Mouse (Mus musculus) hindbrain, postnatal 0 days (tissue): ENCODE data around the gene Atp6v0a1. TPM values are rescaled to one million over a fixed set of nuclear protein-coding genes. Genes with fewer than 3 reads are reported as not detected.

ENCODE experiments used
- ATAC-seq: fragments of 200-750 bp; cut with Nextera tagmentation; 2 replicates; pipeline ENCODE4 v1.8.0; 2017; ENCODE audit warnings: mild to moderate bottlenecking, moderate TSS enrichment, moderate library complexity
- DNase-seq: peaks from one replicate; pipeline ENCODE4 v3.0.0-alpha.2; 2015; ENCODE audit warnings: low spot score
- H3K27ac ChIP-seq: fragments of 300-500 bp; sonication (generic); 2 replicates; pipeline ENCODE4 v1.5.1; 2014; ENCODE audit warnings: mild to moderate bottlenecking
- H3K27me3 ChIP-seq: fragments of 300-500 bp; sonication (generic); 2 replicates; pipeline ENCODE4 v1.6.1; 2014; ENCODE audit warnings: low read length, mixed read lengths; ENCODE audit not compliant: insufficient read depth
- H3K36me3 ChIP-seq: fragments of 300-500 bp; sonication (generic); 2 replicates; pipeline ENCODE4 v1.6.1; 2014; ENCODE audit warnings: low read length, mixed read lengths; ENCODE audit not compliant: insufficient read depth
- H3K4me1 ChIP-seq: fragments of 300-500 bp; sonication (generic); 2 replicates; pipeline ENCODE4 v1.6.1; 2014; ENCODE audit warnings: antibody characterized with exemption, low read length, mixed read lengths; ENCODE audit not compliant: insufficient read depth
- H3K4me2 ChIP-seq: fragments of 300-500 bp; sonication (generic); 2 replicates; pipeline ENCODE4 v1.6.1; 2014; ENCODE audit warnings: low read depth, mild to moderate bottlenecking, low read length, moderate library complexity, mixed read lengths
- H3K4me3 ChIP-seq: fragments of 300-500 bp; sonication (generic); 2 replicates; pipeline ENCODE4 v1.5.1; 2014; ENCODE audit warnings: low read length
- H3K9ac ChIP-seq: fragments of 300-500 bp; sonication (generic); replicated peaks from 2 replicates; pipeline ENCODE4 v1.6.1; 2014; ENCODE audit warnings: mild to moderate bottlenecking, low read length, moderate library complexity, mixed read lengths
- H3K9me3 ChIP-seq: fragments of 300-500 bp; sonication (generic); 2 replicates; pipeline ENCODE4 v1.6.1; 2016; ENCODE audit warnings: low read length, mixed read lengths
- CTCF ChIP-seq: IDR thresholded peaks from 2 replicates; pipeline ENCODE4 v1.5.1; 2016; ENCODE audit warnings: antibody characterized with exemption, control low read depth, low read depth
- WGBS: fragments of 180-500 bp; shearing (Covaris S2); extraction: QIAGEN DNeasy Blood & Tissue Kit; methylation state at CpG from one replicate; pipeline ENCODE4 v1.1.7; 2014; 5-methylcytosine and 5-hydroxymethylcytosine counted together
- polyA plus RNA-seq: library from polyadenylated mRNA; unstranded; fragments of >200 nt; fragmentation: Nextera tagmentation; extraction: Ambion mirVana; gene quantifications from 2 replicates; pipeline ENCODE4 v1.2.1, GENCODE M21; 2015
- total RNA-seq: library from RNA; depleted of rRNA; stranded (reverse); fragments of >200 nt; gene quantifications from 2 replicates; pipeline ENCODE4 v1.2.3, GENCODE M21; 2014

Gene Atp6v0a1
- total and polyA plus RNA-seq, 2 experiments from 2014 or later: 181 to 213 TPM

- Histone ChIP-seq H3K4me3 (peak overlapping the region; percentile 61), H3K4me2 (peak overlapping the region; percentile 63), H3K9ac (peak overlapping the region; percentile 85), H3K36me3 (peaks cover 13% of the 10 kb centered on the region), H3K27me3 (no peaks in the 10 kb centered on the region), H3K4me1 (peaks cover 20% of the 10 kb centered on the region), H3K9me3 (no peaks in the 10 kb centered on the region), H3K27ac (no peak overlapping the region)
- DNase-seq: no peak
- no peak for ATAC-seq
- TF ChIP-seq CTCF: no peak
- 66% methylated on average over 6 of the region's 6 CpGs for WGBS
Measured at GRCm38 (mm10) chr11:101011641-101012040, 2.4 kb downstream of the Atp6v0a1 start.

DNA sequence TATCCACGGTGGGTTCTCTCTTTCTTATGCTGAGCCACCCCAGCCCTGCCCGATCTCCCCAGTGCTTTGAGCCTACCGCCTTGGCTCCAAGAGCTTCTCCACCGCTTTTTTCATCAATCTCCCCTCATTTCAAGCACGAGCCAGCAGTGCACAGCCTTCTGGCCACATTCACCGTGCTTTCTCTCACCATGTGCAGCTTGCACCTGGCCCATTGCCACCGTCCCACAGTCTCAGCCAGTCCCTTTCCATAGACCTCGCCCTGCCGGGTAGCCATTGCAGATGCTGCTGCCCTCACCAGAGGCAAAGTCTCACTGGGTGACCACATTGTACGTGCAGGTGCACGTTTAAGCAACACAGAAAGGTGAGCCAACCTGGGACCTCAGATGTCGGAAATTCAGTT is 14.1 kb downstream of the Atp6v0a1 start:
- Histone ChIP-seq H3K9me3 (no peaks in the 10 kb centered on the region), H3K4me3 (no peak overlapping the region), H3K4me2 (no peak overlapping the region), H3K27ac (no peak overlapping the region), H3K9ac (no peak overlapping the region), H3K27me3 (no peaks in the 10 kb centered on the region), H3K4me1 (no peaks in the 10 kb centered on the region), H3K36me3 (peaks cover 74% of the 10 kb centered on the region)
- TF ChIP-seq CTCF: no peak; the same call in 1 of the 2 replicates
- peak; percentile 70; the same call in 1 of the 2 replicates for ATAC-seq
- peak; percentile 78 for DNase-seq
- 51% methylated on average over 12 of the region's 12 CpGs for WGBS

GRCm38 (mm10) chr11:101024001-101024400 is 14.7 kb downstream of the Atp6v0a1 start:
- no peaks in the 10 kb centered on the region for H3K9me3 ChIP-seq
- DNase-seq: no peak

GRCm38 (mm10) chr11:101027121-101027520 is 17.9 kb downstream of the Atp6v0a1 start:
- TF ChIP-seq CTCF: no peak
- Histone ChIP-seq H3K27ac (no peak overlapping the region), H3K4me2 (no peak overlapping the region), H3K9ac (no peak overlapping the region), H3K27me3 (no peaks in the 10 kb centered on the region), H3K4me3 (no peak overlapping the region), H3K36me3 (peaks cover 65% of the 10 kb centered on the region), H3K9me3 (no peaks in the 10 kb centered on the region), H3K4me1 (no peaks in the 10 kb centered on the region)
- WGBS: 95% methylated on average over 11 of the region's 11 CpGs
- no peak for DNase-seq
- ATAC-seq: no peak

More at GRCm38 (mm10) chr11:101024001-101024400, 14.7 kb downstream of the Atp6v0a1 start:
- no peak overlapping the region for H3K27ac ChIP-seq
- no peak for TF ChIP-seq CTCF
- no peaks in the 10 kb centered on the region for H3K27me3 ChIP-seq
- H3K9ac ChIP-seq: no peak overlapping the region
- 91% methylated on average over 4 of the region's 4 CpGs for WGBS
- H3K36me3 ChIP-seq: peaks cover 74% of the 10 kb centered on the region
- H3K4me1 ChIP-seq: no peaks in the 10 kb centered on the region
- ATAC-seq: no peak
- no peak overlapping the region for H3K4me3 ChIP-seq
- H3K4me2 ChIP-seq: no peak overlapping the region

- Histone ChIP-seq H3K27me3 (no peaks in the 10 kb centered on the region), H3K27ac (no peak overlapping the region), H3K9me3 (no peaks in the 10 kb centered on the region), H3K9ac (no peak overlapping the region), H3K36me3 (peaks cover 67% of the 10 kb centered on the region; the same call in 1 of the 2 replicates), H3K4me3 (no peak overlapping the region), H3K4me1 (no peaks in the 10 kb centered on the region), H3K4me2 (no peak overlapping the region)
- 74% methylated on average over 8 of the region's 8 CpGs for WGBS
- no peak for ATAC-seq
- no peak for TF ChIP-seq CTCF
- peak; percentile 26 for DNase-seq
Measured at GRCm38 (mm10) chr11:101029320-101029719, 20.1 kb downstream of the Atp6v0a1 start.

- H3K4me2 ChIP-seq: no peak overlapping the region
- no peak for ATAC-seq
Measured at GRCm38 (mm10) chr11:101030136-101030807, 21.0 kb downstream of the Atp6v0a1 start.

DNA sequence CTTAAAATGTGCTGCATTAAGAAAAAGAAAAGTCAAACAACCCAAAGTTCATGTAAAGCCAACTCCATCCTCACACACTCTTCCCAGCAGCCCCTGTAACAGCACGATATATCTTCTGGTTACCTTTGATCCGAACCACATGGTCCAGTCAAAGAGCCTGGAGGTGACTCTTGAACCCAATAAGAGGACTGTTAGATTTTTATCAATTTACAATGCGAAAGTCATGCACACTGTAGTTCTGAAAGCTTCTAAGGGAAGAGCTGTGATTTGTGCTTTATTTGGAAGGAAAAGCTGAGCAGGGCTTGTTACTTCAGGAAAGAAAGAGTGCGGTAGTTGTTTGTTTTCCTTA is 21.5 kb downstream of the Atp6v0a1 start:
- H3K27me3 ChIP-seq: no peaks in the 10 kb centered on the region
- no peaks in the 10 kb centered on the region for H3K4me1 ChIP-seq
- 94% methylated on average over 4 of the region's 4 CpGs for WGBS
- H3K36me3 ChIP-seq: peaks cover 75% of the 10 kb centered on the region
- DNase-seq (no peak), ATAC-seq (no peak)
- H3K4me2 ChIP-seq: no peak overlapping the region
- no peak overlapping the region for H3K27ac ChIP-seq
- no peaks in the 10 kb centered on the region for H3K9me3 ChIP-seq
- TF ChIP-seq CTCF: no peak
- H3K4me3 ChIP-seq: no peak overlapping the region
- no peak overlapping the region for H3K9ac ChIP-seq

More at GRCm38 (mm10) chr11:101030136-101030807, 21.0 kb downstream of the Atp6v0a1 start:
- Histone ChIP-seq H3K9ac (no peak overlapping the region), H3K4me1 (no peaks in the 10 kb centered on the region), H3K27ac (no peak overlapping the region), H3K4me3 (no peak overlapping the region), H3K36me3 (peaks cover 76% of the 10 kb centered on the region), H3K9me3 (no peaks in the 10 kb centered on the region), H3K27me3 (no peaks in the 10 kb centered on the region)
- WGBS: 86% methylated on average over 10 of the region's 10 CpGs
- no peak for DNase-seq
- TF ChIP-seq CTCF: no peak
